Comparison of ENCODE assay signal across 11 mouse cellular contexts in the genomic region with DNA sequence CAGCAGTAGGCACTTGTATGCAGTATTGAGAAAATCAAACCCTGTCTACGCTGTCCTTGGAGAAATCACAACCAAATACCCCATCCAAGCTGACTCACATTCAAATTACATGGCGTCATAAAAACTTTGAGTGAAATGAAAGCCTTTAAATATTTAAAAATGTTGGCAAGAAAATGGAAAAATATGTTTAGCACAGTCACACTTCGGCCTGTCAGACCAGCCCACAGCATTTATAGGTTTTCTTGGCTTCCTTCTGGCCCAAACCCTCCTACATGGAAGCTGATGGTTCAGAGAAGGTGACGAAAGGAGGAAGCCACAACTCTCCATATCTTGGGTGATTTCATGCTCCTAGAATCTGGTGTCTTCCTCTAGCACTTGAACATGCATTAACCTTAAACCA.
DNase-seq lines count a peak whose midpoint lies in the region.
"Had no signal": no experiment of that assay in that cellular context is flagged by ENCODE, and none has a peak within 500 bp of the region (broad histone marks: within the 10 kb centered on the region; RNA-seq: fewer than 3 reads in every experiment).

No protein-coding gene starts in this region.

- peak; percentile 4 to 13 for DNase-seq in frontal cortex, postnatal 36 days (ENCODE audit: low spot score in 2 of 2)
- DNase-seq in frontal cortex, postnatal 14 days (ENCODE audit: low spot score in 2 of 2), result no peak
- peak; percentile 93 for DNase-seq in 3T3-L1 (ENCODE audit: low read depth, low spot score)
- peak; percentile 40 for DNase-seq in brain, adult 2 months (ENCODE audit: low read depth, low spot score)
- no peak for DNase-seq in kidney, adult 18-20 months
- no peak for DNase-seq in spleen, postnatal 36 days (ENCODE audit: low spot score in 2 of 2)
- DNase-seq: adrenal gland, postnatal 14 days; cerebellum, adult 2 months; cerebellum, postnatal 10 days; gastrocnemius, adult 2 months; gastrocnemius, postnatal 25 days had no signal

Comparison
In these comparisons a context has a peak if more than half of its experiments do, and no peak if none do; other contexts are left out.
1. DNase-seq: peak in frontal cortex, postnatal 36 days (2 of 2), 3T3-L1 (single experiment) and brain, adult 2 months (single experiment); none in frontal cortex, postnatal 14 days (0 of 2), kidney, adult 18-20 months (single experiment) and spleen, postnatal 36 days (0 of 2).